Mouse (Mus musculus) sigmoid colon, adult 10 weeks (tissue): Measurements from ENCODE around the gene Gm2026. TPM values are rescaled to one million over a fixed set of nuclear protein-coding genes. Genes with fewer than 3 reads are reported as not detected.

ENCODE experiments used
- polyA plus RNA-seq: library from polyadenylated mRNA; stranded (reverse); fragments of 350-450 nt; fragmentation: Illumina TruSeq; extraction: RNeasy Lipid Tissue Mini Kit (QIAGEN cat#74804); gene quantifications from one replicate; pipeline ENCODE4 v1.2.3, GENCODE M21; 2014; ENCODE audit warnings: low read depth, low replicate concordance

Gene Gm2026
- polyA plus RNA-seq: 37.3 TPM

GRCm38 (mm10) chr2:175965031-175965430 is at the start of gene Gm2026:
Gene Gm2026, plus strand, starts transcription at chr2:175965331.

DNA sequence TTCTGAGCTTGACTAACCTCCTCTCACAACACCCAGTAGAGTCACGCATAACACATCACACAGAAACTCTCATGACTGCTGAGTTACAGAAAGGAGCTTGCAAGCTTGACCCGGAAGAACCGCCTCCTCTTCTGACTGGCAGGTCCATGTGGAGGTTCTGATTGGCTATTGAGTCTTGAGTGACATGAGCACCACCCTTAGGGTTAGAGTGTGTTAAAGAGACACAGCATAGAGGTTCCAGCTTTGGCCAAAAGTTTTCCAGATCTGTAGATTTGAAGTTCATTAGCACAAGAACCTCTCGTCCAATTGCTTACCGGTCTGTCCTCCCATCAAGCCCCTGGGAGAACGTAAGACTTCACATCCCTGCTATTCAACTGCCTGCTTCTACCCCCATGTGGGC is 34.1 kb upstream of the Gm2026 start, which contains the start of gene Zfp966:
Zfp966 (minus strand) TSS at position 101 of the 400 bp plus-strand sequence.

Other genes with a start within 250 kb of the Gm2026 start
- 3.7 TPM for gene Gm2007, start 223.8 kb upstream of the Gm2026 start, polyA plus RNA-seq
- not detected for gene Gm14288, start 164.2 kb upstream of the Gm2026 start, polyA plus RNA-seq
- gene Gm6710, start 96.1 kb upstream of the Gm2026 start, polyA plus RNA-seq: 40.7 TPM
- 83.4 TPM for gene Zfp966, start 34.2 kb upstream of the Gm2026 start, polyA plus RNA-seq
- not detected for gene Gm2004, start 184.5 kb downstream of the Gm2026 start, polyA plus RNA-seq